Mouse (Mus musculus) midbrain, postnatal 0 days (tissue): ENCODE results near the gene Prim2. TPM values are rescaled to one million over a fixed set of nuclear protein-coding genes. Genes with fewer than 3 reads are reported as not detected.

ENCODE experiments used
- ATAC-seq: fragments of 200-750 bp; cut with Nextera tagmentation; 2 replicates; pipeline ENCODE4 v1.8.0; 2017; ENCODE audit warnings: moderate number of reproducible peaks, mild to moderate bottlenecking, moderate TSS enrichment, moderate library complexity; ENCODE audit not compliant: low FRiP score
- DNase-seq: peaks from one replicate; pipeline ENCODE4 v3.0.0-alpha.2; 2015; ENCODE audit warnings: low spot score
- H3K27ac ChIP-seq: fragments of 300-500 bp; sonication (generic); 2 replicates; pipeline ENCODE4 v1.5.1; 2014; ENCODE audit warnings: low read depth, mild to moderate bottlenecking, low read length, mixed read lengths
- H3K27me3 ChIP-seq: fragments of 300-500 bp; sonication (generic); 2 replicates; pipeline ENCODE4 v1.6.1; 2014; ENCODE audit warnings: low read length, control low read depth, mixed read lengths; ENCODE audit not compliant: insufficient read depth
- H3K36me3 ChIP-seq: fragments of 300-500 bp; sonication (generic); 2 replicates; pipeline ENCODE4 v1.6.1; 2014; ENCODE audit warnings: low read length, control low read depth, mixed read lengths; ENCODE audit not compliant: insufficient read depth
- H3K4me1 ChIP-seq: fragments of 300-500 bp; sonication (generic); 2 replicates; pipeline ENCODE4 v1.6.1; 2014; ENCODE audit warnings: mild to moderate bottlenecking, control low read depth, antibody characterized with exemption, low read length, mixed read lengths; ENCODE audit not compliant: insufficient read depth
- H3K4me2 ChIP-seq: fragments of 300-500 bp; sonication (generic); 2 replicates; pipeline ENCODE4 v1.6.1; 2014; ENCODE audit warnings: low read depth, mild to moderate bottlenecking, low read length, mixed read lengths; ENCODE audit not compliant: poor library complexity, severe bottlenecking
- H3K4me3 ChIP-seq: fragments of 300-500 bp; sonication (generic); 2 replicates; pipeline ENCODE4 v1.5.1; 2014; ENCODE audit warnings: low read depth, mild to moderate bottlenecking, low read length, moderate library complexity
- H3K9ac ChIP-seq: fragments of 300-500 bp; sonication (generic); replicated peaks from 2 replicates; pipeline ENCODE4 v1.6.1; 2014; ENCODE audit warnings: mild to moderate bottlenecking, low read length, moderate library complexity, mixed read lengths; ENCODE audit not compliant: poor library complexity, severe bottlenecking
- H3K9me3 ChIP-seq: fragments of 300-500 bp; sonication (generic); 2 replicates; pipeline ENCODE4 v1.6.1; 2016; ENCODE audit warnings: low read length, control low read depth
- CTCF ChIP-seq: IDR thresholded peaks from 2 replicates; pipeline ENCODE4 v1.5.1; 2016; ENCODE audit warnings: antibody characterized with exemption, mild to moderate bottlenecking
- WGBS: fragments of 180-500 bp; shearing (Covaris S2); extraction: QIAGEN DNeasy Blood & Tissue Kit; methylation state at CpG from one replicate; pipeline ENCODE4 v1.1.7; 2014; 5-methylcytosine and 5-hydroxymethylcytosine counted together
- polyA plus RNA-seq: library from polyadenylated mRNA; unstranded; fragments of >200 nt; fragmentation: Nextera tagmentation; extraction: Ambion mirVana; gene quantifications from 2 replicates; pipeline ENCODE4 v1.2.1, GENCODE M21; 2015
- total RNA-seq: library from RNA; depleted of rRNA; stranded (reverse); fragments of >200 nt; gene quantifications from 2 replicates; pipeline ENCODE4 v1.2.3, GENCODE M21; 2014

Gene Prim2
- total and polyA plus RNA-seq, 2 experiments from 2014 or later, result 12.6 to 18.7 TPM

DNA sequence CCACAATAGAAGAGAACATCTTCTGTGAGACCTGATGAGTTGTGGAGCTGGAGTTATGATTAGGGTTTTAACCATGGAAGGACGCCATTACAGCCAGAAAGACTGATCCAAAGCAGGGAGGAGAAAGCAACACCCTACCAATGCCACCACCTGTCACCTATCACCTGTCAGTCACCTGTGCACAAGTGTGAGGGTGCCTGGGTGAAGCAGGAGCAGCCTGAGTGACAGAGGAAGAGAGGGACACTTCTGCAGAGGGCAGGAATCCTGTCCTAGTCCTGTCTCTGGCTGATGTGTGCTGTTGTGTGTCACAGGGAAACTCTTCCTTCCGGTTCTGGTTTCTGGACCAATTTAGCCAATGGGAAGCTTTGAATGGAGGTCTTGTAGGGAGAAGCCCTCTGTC is 26.4 kb upstream of the Prim2 start:
- Histone ChIP-seq H3K4me2 (no peak overlapping the region), H3K4me3 (no peak overlapping the region), H3K4me1 (no peaks in the 10 kb centered on the region), H3K9ac (no peak overlapping the region), H3K36me3 (no peaks in the 10 kb centered on the region), H3K9me3 (no peaks in the 10 kb centered on the region), H3K27ac (no peak overlapping the region), H3K27me3 (no peaks in the 10 kb centered on the region)
- no peak for TF ChIP-seq CTCF
- DNase-seq (no peak), ATAC-seq (no peak)
- WGBS, result 85% methylated on average over 2 of the region's 2 CpGs

DNA sequence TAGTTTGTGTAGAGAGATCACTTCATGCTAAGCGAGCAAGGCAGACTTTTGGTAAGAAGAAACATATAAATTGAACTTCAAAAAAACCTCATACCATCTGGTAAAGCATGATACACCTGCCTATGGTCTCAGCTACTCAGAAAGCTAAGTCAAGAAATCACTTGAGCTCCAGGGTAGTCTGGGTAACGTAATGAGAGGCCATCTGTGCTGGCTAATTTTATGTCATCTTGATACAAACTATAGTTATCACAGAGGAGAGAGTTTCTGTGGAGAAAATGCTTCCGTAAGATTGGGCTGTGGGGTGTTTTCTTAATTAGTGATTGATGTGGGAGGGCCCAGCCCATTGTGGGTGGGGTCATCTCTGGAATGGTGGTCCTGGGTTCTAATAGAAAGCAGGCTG is 24.3 kb upstream of the Prim2 start:
- no peak overlapping the region for H3K9ac ChIP-seq
- H3K9me3 ChIP-seq, result no peaks in the 10 kb centered on the region
- H3K4me2 ChIP-seq, result no peak overlapping the region
- no peak for ATAC-seq
- H3K27me3 ChIP-seq, result no peaks in the 10 kb centered on the region
- TF ChIP-seq CTCF, result no peak
- 89% methylated on average over 3 of the region's 3 CpGs for WGBS
- no peak overlapping the region for H3K4me3 ChIP-seq
- H3K4me1 ChIP-seq, result no peaks in the 10 kb centered on the region
- no peak overlapping the region for H3K27ac ChIP-seq
- no peaks in the 10 kb centered on the region for H3K36me3 ChIP-seq
- DNase-seq, result no peak

DNA sequence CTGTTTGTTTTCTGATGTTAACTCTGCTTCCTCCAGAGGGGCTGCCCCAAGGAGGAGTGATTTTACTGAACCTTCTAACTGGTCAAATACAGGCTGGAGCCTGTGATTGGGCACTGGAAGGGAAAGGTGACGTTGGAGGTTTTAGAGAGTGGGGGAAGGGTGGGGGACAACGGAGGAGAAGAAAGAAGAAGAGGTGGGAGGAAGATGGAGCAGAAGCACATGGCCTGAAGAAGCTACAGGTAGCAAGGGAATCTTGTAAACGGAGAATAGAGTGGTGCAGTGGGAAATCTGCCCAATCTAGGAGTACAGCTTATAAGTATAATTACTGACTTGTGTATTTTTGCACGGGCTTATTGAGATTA is 20.5 kb upstream of the Prim2 start:
- H3K36me3 ChIP-seq, result no peaks in the 10 kb centered on the region
- H3K4me1 ChIP-seq, result no peaks in the 10 kb centered on the region
- DNase-seq (no peak), ATAC-seq (no peak)
- H3K4me2 ChIP-seq, result no peak overlapping the region
- no peaks in the 10 kb centered on the region for H3K27me3 ChIP-seq
- 53% methylated on average over 4 of the region's 4 CpGs for WGBS
- no peak for TF ChIP-seq CTCF
- H3K4me3 ChIP-seq, result no peak overlapping the region
- H3K9ac ChIP-seq, result no peak overlapping the region
- no peak overlapping the region for H3K27ac ChIP-seq
- no peaks in the 10 kb centered on the region for H3K9me3 ChIP-seq

DNA sequence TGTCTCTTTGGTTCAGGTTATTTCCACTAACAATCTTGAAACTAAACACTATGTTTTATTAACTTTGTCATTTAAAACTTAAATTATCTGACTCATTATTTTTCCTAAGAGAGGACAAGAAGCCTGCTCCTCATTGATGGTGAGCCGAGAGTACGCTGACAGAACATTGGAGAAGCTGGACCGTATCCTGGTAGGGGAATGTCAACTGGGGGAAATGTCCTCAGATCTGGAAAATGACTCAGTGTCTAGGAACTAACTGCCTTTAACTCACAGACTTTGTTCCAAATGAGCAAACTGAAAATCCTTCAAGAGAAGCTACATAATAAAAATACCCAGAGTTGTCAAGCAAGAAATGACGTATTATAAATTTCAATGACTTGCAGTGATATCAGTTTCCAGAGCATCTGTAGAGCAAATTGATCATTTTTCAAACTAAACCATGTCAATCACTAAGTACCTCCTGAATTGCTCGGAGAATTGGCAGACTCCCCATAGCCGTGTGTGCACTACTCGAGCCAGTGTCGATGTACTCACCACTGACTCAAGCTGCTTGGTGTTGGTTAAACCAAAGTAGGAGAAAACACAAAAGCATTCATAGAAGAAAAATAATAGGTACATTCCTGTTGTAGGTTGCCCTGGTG is 20.0 kb upstream of the Prim2 start:
- no peak for TF ChIP-seq CTCF
- H3K4me1 ChIP-seq, result no peaks in the 10 kb centered on the region
- no peak overlapping the region for H3K9ac ChIP-seq
- H3K9me3 ChIP-seq, result no peaks in the 10 kb centered on the region
- no peak overlapping the region for H3K4me2 ChIP-seq
- DNase-seq (no peak), ATAC-seq (no peak)
- H3K36me3 ChIP-seq, result no peaks in the 10 kb centered on the region
- WGBS, result 88% methylated on average over 8 of the region's 8 CpGs
- no peak overlapping the region for H3K27ac ChIP-seq
- no peaks in the 10 kb centered on the region for H3K27me3 ChIP-seq
- H3K4me3 ChIP-seq, result no peak overlapping the region

DNA sequence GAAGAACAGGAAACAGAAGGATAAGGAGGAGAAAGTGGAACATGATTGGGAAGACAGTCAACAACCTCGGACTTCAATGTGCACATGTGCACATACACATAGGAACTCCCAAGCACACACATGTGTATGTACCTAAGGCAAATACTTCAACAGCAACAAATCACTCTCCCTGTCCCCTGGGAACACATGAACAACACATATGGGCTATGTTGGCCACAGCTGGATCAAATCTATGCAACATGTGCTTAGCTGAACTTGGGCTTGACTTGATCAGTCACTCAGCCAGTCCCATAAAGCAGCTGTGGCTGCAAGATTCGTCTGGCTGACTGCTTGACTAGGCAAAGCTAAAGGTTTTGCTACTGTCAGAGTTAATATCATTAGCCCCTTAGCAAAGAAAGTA is 19.2 kb upstream of the Prim2 start:
- Histone ChIP-seq H3K27ac (no peak overlapping the region), H3K36me3 (no peaks in the 10 kb centered on the region), H3K4me1 (no peaks in the 10 kb centered on the region), H3K27me3 (no peaks in the 10 kb centered on the region), H3K9ac (no peak overlapping the region), H3K4me3 (no peak overlapping the region), H3K4me2 (no peak overlapping the region), H3K9me3 (no peaks in the 10 kb centered on the region)
- DNase-seq (no peak), ATAC-seq (no peak)
- 67% methylated on average over 2 of the region's 2 CpGs for WGBS
- no peak for TF ChIP-seq CTCF

DNA sequence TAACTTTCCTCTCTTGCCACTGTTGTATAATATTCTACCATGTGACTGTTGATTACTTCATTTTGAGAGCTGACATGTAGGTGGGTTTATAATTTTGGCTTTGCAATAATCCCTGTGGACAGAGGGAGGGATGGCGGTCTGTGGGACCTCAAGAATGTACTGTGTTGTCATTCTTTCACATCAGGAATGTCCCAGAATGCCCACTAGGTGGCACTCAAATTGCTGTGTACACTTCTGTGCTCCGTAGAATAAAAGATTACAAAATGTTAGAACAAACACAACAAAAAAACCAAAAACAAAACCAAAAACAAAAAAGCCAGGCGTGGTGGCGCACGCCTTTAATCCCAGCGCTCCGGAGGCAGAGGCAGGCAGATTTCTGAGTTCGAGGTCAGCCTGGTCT is 14.9 kb upstream of the Prim2 start:
- no peak for ATAC-seq
- H3K4me2 ChIP-seq, result no peak overlapping the region
- no peak overlapping the region for H3K9ac ChIP-seq
- H3K4me1 ChIP-seq, result no peaks in the 10 kb centered on the region
- 76% methylated on average over 8 of the region's 8 CpGs for WGBS
- DNase-seq, result peak; percentile 24
- no peaks in the 10 kb centered on the region for H3K27me3 ChIP-seq
- no peaks in the 10 kb centered on the region for H3K36me3 ChIP-seq
- peak; percentile 47 for TF ChIP-seq CTCF
- no peak overlapping the region for H3K4me3 ChIP-seq
- H3K9me3 ChIP-seq, result no peaks in the 10 kb centered on the region
- no peak overlapping the region for H3K27ac ChIP-seq
